In the genomic region with DNA sequence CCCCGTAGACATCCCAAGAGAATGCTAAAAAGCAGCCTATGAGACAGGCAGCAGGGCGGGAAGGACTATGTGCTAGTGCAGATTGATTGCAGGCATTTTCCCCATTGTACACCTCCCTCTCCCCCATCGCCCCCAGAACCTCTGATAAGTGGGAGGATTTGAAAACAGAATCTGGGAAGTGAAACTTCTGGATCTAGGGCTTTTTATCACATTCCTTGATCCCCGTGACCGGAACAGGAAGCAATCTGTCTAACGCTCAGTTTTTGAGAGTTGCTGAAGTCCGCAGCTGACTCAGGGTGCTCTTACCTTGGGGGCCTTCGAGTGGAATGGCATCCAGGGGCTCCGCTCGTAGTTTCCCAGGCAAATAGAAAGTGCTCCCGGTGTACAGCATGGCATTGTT, we compare ENCODE assay signal across 24 mouse cellular contexts. TPM values are rescaled to one million over a fixed set of nuclear protein-coding genes. Genes with fewer than 3 reads are reported as not detected.
DNase-seq lines count a peak whose midpoint lies in the region; ATAC-seq lines count a peak whose summit lies in the region.
"Had no signal": no experiment of that assay in that cellular context is flagged by ENCODE, and none has a peak within 500 bp of the region (broad histone marks: within the 10 kb centered on the region; RNA-seq: fewer than 3 reads in every experiment).

No protein-coding gene starts in this region.

- WGBS in heart, embryonic 10.5 days: 65% methylated on average over 11 of the region's 11 CpGs
- WGBS in kidney, embryonic 16.5 days: 55% methylated on average over 11 of the region's 11 CpGs

- H3K27ac ChIP-seq in heart, embryonic 10.5 days: peak overlapping the region; percentile 7; the same call in 1 of the 2 replicates
- H3K27ac ChIP-seq in kidney, embryonic 16.5 days (ENCODE audit: low read length): 0 out of 2 replicates have a peak overlapping the region, but pooled peaks have one; percentile 17
- H3K27ac ChIP-seq: embryonic facial prominence, embryonic 13.5 days; embryonic facial prominence, embryonic 15.5 days; forebrain, embryonic 10.5 days; forebrain, embryonic 12.5 days had no signal

- intact Hi-C loops in heart, postnatal 25 days (cut with DNase I): loop anchor here (2.0 kb wide), 1 partner anchor 56 kb away; no protein-coding TSS in a partner anchor

- H3K9me3 ChIP-seq in heart, embryonic 10.5 days: no peaks in the 10 kb centered on the region
- no peaks in the 10 kb centered on the region for H3K9me3 ChIP-seq in kidney, embryonic 16.5 days (ENCODE audit: low read length)
- H3K9me3 ChIP-seq: embryonic facial prominence, embryonic 13.5 days; embryonic facial prominence, embryonic 15.5 days; forebrain, embryonic 10.5 days; forebrain, embryonic 12.5 days had no signal

- H3K4me3 ChIP-seq in heart, embryonic 10.5 days: no peak overlapping the region
- H3K4me3 ChIP-seq in kidney, embryonic 16.5 days (ENCODE audit: low read length): no peak overlapping the region
- H3K4me3 ChIP-seq: embryonic facial prominence, embryonic 13.5 days; embryonic facial prominence, embryonic 15.5 days; erythroblast, embryonic 14.5 days; forebrain, embryonic 10.5 days; forebrain, embryonic 12.5 days had no signal

- no peak overlapping the region for H3K4me2 ChIP-seq in kidney, embryonic 16.5 days (replicated peaks; ENCODE audit: low read depth, low read length)
- H3K4me2 ChIP-seq: embryonic facial prominence, embryonic 13.5 days; embryonic facial prominence, embryonic 15.5 days; forebrain, embryonic 12.5 days had no signal

- no peaks in the 10 kb centered on the region for H3K27me3 ChIP-seq in heart, embryonic 10.5 days (ENCODE audit: insufficient read depth, poor library complexity, severe bottlenecking)
- no peaks in the 10 kb centered on the region for H3K27me3 ChIP-seq in kidney, embryonic 16.5 days (ENCODE audit: insufficient read depth, low read length)
- H3K27me3 ChIP-seq: embryonic facial prominence, embryonic 13.5 days; embryonic facial prominence, embryonic 15.5 days; forebrain, embryonic 12.5 days had no signal

- DNase-seq in heart, embryonic 10.5 days (ENCODE audit: low spot score): peak; percentile 73
- no peak for DNase-seq in heart, postnatal 25 days (ENCODE audit: low spot score)
- DNase-seq in kidney, adult 8-10 months: no peak
- DNase-seq in kidney, postnatal 25 days: peak; percentile 21 to 42
- no peak for DNase-seq in kidney, postnatal 4 days
- DNase-seq: adrenal gland, adult 2 months; adrenal gland, postnatal 10 days; adrenal gland, postnatal 25 days; cerebellum, adult 11 months; cerebellum, adult 18-20 months; cerebellum, adult 8-10 months; cerebellum, adult 9-11 months; cerebellum, postnatal 14 days; cerebellum, postnatal 36 days; embryo, embryonic 11 days had no signal

- H3K36me3 ChIP-seq in heart, embryonic 10.5 days: no peaks in the 10 kb centered on the region
- no peaks in the 10 kb centered on the region for H3K36me3 ChIP-seq in kidney, embryonic 16.5 days (ENCODE audit: insufficient read depth, low read length)
- H3K36me3 ChIP-seq: embryonic facial prominence, embryonic 13.5 days; embryonic facial prominence, embryonic 15.5 days; forebrain, embryonic 10.5 days; forebrain, embryonic 12.5 days had no signal

- no peak for ATAC-seq in kidney, embryonic 16.5 days (ENCODE audit: low FRiP score, low TSS enrichment)
- ATAC-seq: forebrain, embryonic 14.5 days had no signal

- peaks cover 40% of the 10 kb centered on the region for H3K4me1 ChIP-seq in heart, embryonic 10.5 days
- peaks cover 46% of the 10 kb centered on the region for H3K4me1 ChIP-seq in kidney, embryonic 16.5 days (ENCODE audit: insufficient read depth, low read length)

- no peak overlapping the region for H3K9ac ChIP-seq in kidney, embryonic 16.5 days (replicated peaks; ENCODE audit: low read length)
- H3K9ac ChIP-seq: embryonic facial prominence, embryonic 13.5 days; embryonic facial prominence, embryonic 15.5 days; forebrain, embryonic 12.5 days had no signal

RNA-seq across cellular contexts. Expression of gene Ptprb, which starts 10.8 kb away (rescaled TPM):
- polyA plus RNA-seq in heart, embryonic 10.5 days (2016; fragmentation: Nextera tagmentation; extraction: Ambion mirVana): 5.4 and 7.4 TPM in 2 replicates
- total RNA-seq in heart, postnatal 25 days (2021): 10 to 100 TPM; 64.6 to 77.4 TPM
- polyA plus RNA-seq in kidney, embryonic 16.5 days (2015; fragmentation: Nextera tagmentation; extraction: Ambion mirVana): 7.0 and 7.3 TPM in 2 replicates
- total RNA-seq: common myeloid progenitor, adult 5-6 weeks; MEL had no signal

Comparison
In these comparisons a context has a peak if more than half of its experiments do, and no peak if none do; other contexts are left out.
1. DNase-seq: peak in heart, embryonic 10.5 days (single experiment) and kidney, postnatal 25 days (2 of 2); none in heart, postnatal 25 days (single experiment), kidney, adult 8-10 months (0 of 2) and kidney, postnatal 4 days (0 of 2).